Mouse (Mus musculus) forebrain, embryonic 11.5 days (tissue): ENCODE measurements around the gene Ceacam18. TPM values are rescaled to one million over a fixed set of nuclear protein-coding genes. Genes with fewer than 3 reads are reported as not detected.

ENCODE experiments used
- polyA plus RNA-seq: library from polyadenylated mRNA; unstranded; fragments of >200 nt; fragmentation: Nextera tagmentation; extraction: Ambion mirVana; gene quantifications from 2 replicates; pipeline ENCODE4 v1.2.1, GENCODE M21; 2014

Gene Ceacam18
- polyA plus RNA-seq, 1 experiment from 2014 or later = not detected

Other genes with a start within 250 kb of the Ceacam18 start
- gene Siglecg, start 226.5 kb upstream of the Ceacam18 start, polyA plus RNA-seq = 0.04 TPM in 1 of 2 replicates, not detected in the other
- not detected in 2 replicates for gene Lim2, start 207.0 kb upstream of the Ceacam18 start, polyA plus RNA-seq
- not detected in 2 replicates for gene Nkg7, start 197.6 kb upstream of the Ceacam18 start, polyA plus RNA-seq
- gene Cldnd2, start 193.9 kb upstream of the Ceacam18 start, polyA plus RNA-seq = not detected in 2 replicates
- 193 and 201 TPM in 2 replicates for gene Etfb, start 190.6 kb upstream of the Ceacam18 start, polyA plus RNA-seq
- gene Gm45233, start 190.6 kb upstream of the Ceacam18 start, polyA plus RNA-seq = not detected in 2 replicates
- 1.8 and 3.1 TPM in 2 replicates for gene Vsig10l, start 171.6 kb upstream of the Ceacam18 start, polyA plus RNA-seq
- 2.0 and 2.7 TPM in 2 replicates for gene Iglon5, start 144.6 kb upstream of the Ceacam18 start, polyA plus RNA-seq
- not detected in 2 replicates for gene 4931406B18Rik, start 128.8 kb upstream of the Ceacam18 start, polyA plus RNA-seq
- gene Cd33, start 90.3 kb upstream of the Ceacam18 start, polyA plus RNA-seq = 0.71 and 1.7 TPM in 2 replicates
- gene Zfp658, start 72.5 kb upstream of the Ceacam18 start, polyA plus RNA-seq = 6.7 and 6.8 TPM in 2 replicates
- 16.0 and 16.9 TPM in 2 replicates for gene Zfp719, start 55.1 kb upstream of the Ceacam18 start, polyA plus RNA-seq
- 0.92 and 1.0 TPM in 2 replicates for gene Zfp819, start 27.5 kb upstream of the Ceacam18 start, polyA plus RNA-seq
- gene Siglece, start 25.5 kb downstream of the Ceacam18 start, polyA plus RNA-seq = 0.32 and 0.67 TPM in 2 replicates
- 13.7 and 14.3 TPM in 2 replicates for gene Ctu1, start 37.3 kb downstream of the Ceacam18 start, polyA plus RNA-seq
- not detected in 2 replicates for gene Klk14, start 55.7 kb downstream of the Ceacam18 start, polyA plus RNA-seq
- 0.40 TPM in 1 of 2 replicates, not detected in the other for gene Klk13, start 77.9 kb downstream of the Ceacam18 start, polyA plus RNA-seq
- not detected in 2 replicates for gene Klk12, start 134.2 kb downstream of the Ceacam18 start, polyA plus RNA-seq
- gene Klk11, start 139.9 kb downstream of the Ceacam18 start, polyA plus RNA-seq = not detected in 2 replicates
- 0.17 and 0.20 TPM in 2 replicates for gene Klk10, start 146.3 kb downstream of the Ceacam18 start, polyA plus RNA-seq
- gene Klk9, start 157.2 kb downstream of the Ceacam18 start, polyA plus RNA-seq = not detected in 2 replicates
- 9.1 and 12.1 TPM in 2 replicates for gene Klk8, start 162.9 kb downstream of the Ceacam18 start, polyA plus RNA-seq
- not detected in 2 replicates for gene Klk7, start 176.6 kb downstream of the Ceacam18 start, polyA plus RNA-seq
- not detected in 2 replicates for gene Klk6, start 189.8 kb downstream of the Ceacam18 start, polyA plus RNA-seq
- 0.31 and 0.51 TPM in 2 replicates for gene Klk5, start 207.3 kb downstream of the Ceacam18 start, polyA plus RNA-seq
- gene Klk4, start 246.5 kb downstream of the Ceacam18 start, polyA plus RNA-seq = not detected in 2 replicates